Mouse (Mus musculus) inflammation-experienced regulatory T-cells (primary cell): ENCODE results near the gene Nsl1. TPM values are rescaled to one million over a fixed set of nuclear protein-coding genes. Genes with fewer than 3 reads are reported as not detected.

Source experiments
- polyA plus RNA-seq, 2 experiments: library from polyadenylated mRNA; unstranded; fragments of 100-300 nt; shearing (Covaris generic); gene quantifications; one replicate each; pipeline ENCODE4 v1.2.1; 2017

The Nsl1 gene
- 1 to 10 TPM in 1 of 2 experiments, under 1 TPM in 1; 0.99 to 1.1 TPM for polyA plus RNA-seq

GRCm38 (mm10) chr1:191062781-191063485 is at the start of gene Nsl1, which contains the start of gene Tatdn3:
TSS of gene Nsl1 (plus strand) at chr1:191063012.
TSS of gene Tatdn3 (minus strand) at chr1:191062932.

GRCm38 (mm10) chr1:191026021-191026713 is 36.6 kb upstream of the Nsl1 start, which contains the start of gene Flvcr1:
TSS of gene Flvcr1 (minus strand) at chr1:191026158.

GRCm38 (mm10) chr1:191036554-191037334 is 26.1 kb upstream of the Nsl1 start, which contains the start of gene Spata45:
TSS of gene Spata45 (plus strand) at chr1:191036639.

GRCm38 (mm10) chr1:191097802-191098747 is 35.3 kb downstream of the Nsl1 start, which contains the start of gene Batf3:
TSS of gene Batf3 (plus strand) at chr1:191097847.

Other genes with a start within 250 kb of the Nsl1 start
- 10 to 100 TPM in 1 of 2 experiments, 1 to 10 TPM in 1; 8.1 to 10.2 TPM for gene Rps6kc1, start 151.2 kb upstream of the Nsl1 start, polyA plus RNA-seq
- gene Angel2, start 137.9 kb upstream of the Nsl1 start, polyA plus RNA-seq = 10 to 100 TPM; 69.7 to 87.2 TPM
- 1 to 10 TPM in 1 of 2 experiments, under 1 TPM in 1; 0.36 to 2.2 TPM for gene Vash2, start 83.7 kb upstream of the Nsl1 start, polyA plus RNA-seq
- 10 to 100 TPM; 21.3 to 31.9 TPM for gene Flvcr1, start 36.9 kb upstream of the Nsl1 start, polyA plus RNA-seq
- gene Spata45, start 26.4 kb upstream of the Nsl1 start, polyA plus RNA-seq = not detected
- 10 to 100 TPM; 11.0 to 13.3 TPM for gene Tatdn3, start 80 bp upstream of the Nsl1 start, polyA plus RNA-seq
- under 1 TPM in 1 of 2 experiments, not detected in 1; 0.14 TPM for gene Batf3, start 34.8 kb downstream of the Nsl1 start, polyA plus RNA-seq
- gene Fam71a, start 101.8 kb downstream of the Nsl1 start, polyA plus RNA-seq = not detected
- under 1 TPM in 1 of 2 experiments, not detected in 1; 0.94 TPM for gene Atf3, start 155.0 kb downstream of the Nsl1 start, polyA plus RNA-seq